In the genomic region with DNA sequence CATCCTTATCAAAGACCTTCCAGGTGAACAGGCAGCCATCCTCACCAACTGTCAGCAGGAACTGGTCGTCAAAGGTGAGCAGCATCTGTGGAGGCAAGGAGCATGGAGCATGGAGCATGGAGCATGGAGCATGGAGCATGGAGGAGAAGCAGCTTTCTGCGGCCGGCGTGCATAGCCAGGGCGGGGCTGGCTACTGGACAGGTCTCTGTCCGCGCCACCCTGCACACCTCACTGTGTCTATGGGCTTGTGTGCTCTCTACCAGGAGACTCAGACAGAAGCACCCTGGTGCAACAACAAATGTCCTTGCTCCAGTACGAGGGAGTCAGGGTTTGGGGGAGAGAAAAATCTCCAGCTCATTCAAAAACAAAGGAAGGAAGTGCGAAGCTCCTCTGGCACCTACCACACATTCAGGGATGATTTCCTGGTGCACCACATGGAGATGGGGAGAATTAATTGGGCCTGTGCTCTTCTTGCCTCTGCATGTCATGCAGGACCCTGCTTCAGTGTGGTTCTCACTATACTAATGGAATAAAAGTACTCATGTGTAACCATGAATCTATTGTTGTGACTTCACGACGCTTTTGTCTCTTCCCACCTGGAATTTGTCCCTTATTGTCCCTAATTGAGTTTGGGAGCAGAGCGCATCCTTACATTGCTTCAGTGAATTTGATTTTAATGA, we compare ENCODE assay signal across 17 mouse cellular contexts. TPM values are rescaled to one million over a fixed set of nuclear protein-coding genes. Genes with fewer than 3 reads are reported as not detected.
A peak's percentile ranks its signal among the peaks of the same experiment; 100 is the strongest.
DNase-seq lines count a peak whose midpoint lies in the region; ATAC-seq and TF ChIP-seq lines count a peak whose summit lies in the region.
"Had no signal": no experiment of that assay in that cellular context is flagged by ENCODE, and none has a peak within 500 bp of the region (broad histone marks: within the 10 kb centered on the region; RNA-seq: fewer than 3 reads in every experiment).

No protein-coding gene starts in this region.

- H3K9me3 ChIP-seq in megakaryocyte, embryonic 14.5 days = peaks cover 13% of the 10 kb centered on the region
- no peaks in the 10 kb centered on the region for H3K9me3 ChIP-seq in hindbrain, embryonic 11.5 days (ENCODE audit: control insufficient read depth, low read length)
- no peaks in the 10 kb centered on the region for H3K9me3 ChIP-seq in limb, embryonic 14.5 days (ENCODE audit: control insufficient read depth, low read length)
- peaks cover 7% of the 10 kb centered on the region; the same call in 1 of the 2 replicates for H3K9me3 ChIP-seq in neural tube, embryonic 13.5 days

- no peak for TF ChIP-seq POLR2A in limb, embryonic 14.5 days (IDR thresholded peaks at IDR 0.05; ENCODE audit: borderline replicate concordance, extremely low read depth, insufficient read depth, insufficient read length)

- WGBS in hindbrain, embryonic 11.5 days = 69% methylated on average over 12 of the region's 12 CpGs
- 71% methylated on average over 12 of the region's 12 CpGs for WGBS in limb, embryonic 14.5 days
- 68% methylated on average over 12 of the region's 12 CpGs for WGBS in neural tube, embryonic 13.5 days

- H3K4me3 ChIP-seq in megakaryocyte, embryonic 14.5 days (replicated peaks) = peak overlapping the region; percentile 59
- H3K4me3 ChIP-seq in hindbrain, embryonic 11.5 days (ENCODE audit: low read depth, low read length) = no peak overlapping the region
- no peak overlapping the region for H3K4me3 ChIP-seq in limb, embryonic 14.5 days (replicated peaks; ENCODE audit: low read length)
- H3K4me3 ChIP-seq in neural tube, embryonic 13.5 days = no peak overlapping the region
- H3K4me3 ChIP-seq: gastrocnemius, adult 2 months had no signal

- peaks cover 40% of the 10 kb centered on the region for H3K27me3 ChIP-seq in megakaryocyte, embryonic 14.5 days (replicated peaks)
- H3K27me3 ChIP-seq in hindbrain, embryonic 11.5 days (ENCODE audit: control insufficient read depth, insufficient read depth, low read length) = no peaks in the 10 kb centered on the region
- no peaks in the 10 kb centered on the region for H3K27me3 ChIP-seq in limb, embryonic 14.5 days (ENCODE audit: control insufficient read depth, insufficient read depth, low read length)
- H3K27me3 ChIP-seq in neural tube, embryonic 13.5 days = no peaks in the 10 kb centered on the region

- H3K9ac ChIP-seq in hindbrain, embryonic 11.5 days (ENCODE audit: low read depth, low read length) = peak overlapping the region; percentile 19; the same call in 1 of the 2 replicates
- H3K9ac ChIP-seq in limb, embryonic 14.5 days (ENCODE audit: low read depth, low read length, severe bottlenecking) = 0 out of 2 replicates have a peak overlapping the region, but pooled peaks have one; percentile 16
- H3K9ac ChIP-seq in neural tube, embryonic 13.5 days = no peak overlapping the region
- H3K9ac ChIP-seq: liver, embryonic 14.5 days had no signal

- ATAC-seq in megakaryocyte, adult 5-6 weeks (ENCODE audit: poor library complexity, severe bottlenecking) = no peak
- no peak for ATAC-seq in hindbrain, embryonic 11.5 days (ENCODE audit: low FRiP score)
- ATAC-seq in limb, embryonic 14.5 days (ENCODE audit: low FRiP score, low read depth) = no peak
- no peak for ATAC-seq in neural tube, embryonic 13.5 days (ENCODE audit: low read depth)
- no peak for ATAC-seq in cerebellum, adult (ENCODE audit: insufficient number of reproducible peaks, low FRiP score, low TSS enrichment)
- ATAC-seq: activated CD4-positive, CD25-positive, alpha-beta regulatory T cell, adult 4 months; CD4-positive, CD25-positive, alpha-beta regulatory T cell, adult 4 months had no signal

- no peaks in the 10 kb centered on the region for H3K4me1 ChIP-seq in megakaryocyte, embryonic 14.5 days
- no peaks in the 10 kb centered on the region for H3K4me1 ChIP-seq in hindbrain, embryonic 11.5 days (replicated peaks; ENCODE audit: control insufficient read depth, insufficient read depth, low read length)
- H3K4me1 ChIP-seq in limb, embryonic 14.5 days (ENCODE audit: control insufficient read depth, insufficient read depth, low read length) = peaks cover 6% of the 10 kb centered on the region; the same call in 1 of the 2 replicates
- H3K4me1 ChIP-seq in neural tube, embryonic 13.5 days (replicated peaks) = peaks cover 9% of the 10 kb centered on the region; the same call in 1 of the 2 replicates

- no peak for DNase-seq in hindbrain, embryonic 11.5 days (ENCODE audit: low spot score)
- no peak for DNase-seq in limb, embryonic 14.5 days (ENCODE audit: low spot score)
- DNase-seq in embryo, embryonic 11 days = no peak
- DNase-seq in heart, adult 11 months = no peak
- DNase-seq: adrenal gland, postnatal 36 days; cerebellum, postnatal 10 days; gastrocnemius, adult 2 months; left cerebral cortex, postnatal 4 days; lung, postnatal 10 days; thymus, postnatal 36 days had no signal

- H3K4me2 ChIP-seq in hindbrain, embryonic 11.5 days (replicated peaks; ENCODE audit: low read depth, low read length) = no peak overlapping the region
- H3K4me2 ChIP-seq in limb, embryonic 14.5 days (replicated peaks; ENCODE audit: low read depth, low read length, severe bottlenecking) = no peak overlapping the region
- H3K4me2 ChIP-seq in neural tube, embryonic 13.5 days = peak overlapping the region; percentile 25

- H3K27ac ChIP-seq in hindbrain, embryonic 11.5 days (ENCODE audit: low read depth, low read length) = no peak overlapping the region
- no peak overlapping the region for H3K27ac ChIP-seq in limb, embryonic 14.5 days (replicated peaks; ENCODE audit: low read depth, low read length)
- peak overlapping the region; percentile 66 for H3K27ac ChIP-seq in neural tube, embryonic 13.5 days (replicated peaks)
- H3K27ac ChIP-seq: gastrocnemius, adult 2 months; liver, embryonic 14.5 days had no signal

- no peaks in the 10 kb centered on the region for H3K36me3 ChIP-seq in megakaryocyte, embryonic 14.5 days (replicated peaks; ENCODE audit: low read length)
- no peaks in the 10 kb centered on the region for H3K36me3 ChIP-seq in hindbrain, embryonic 11.5 days (ENCODE audit: control insufficient read depth, insufficient read depth, low read length)
- no peaks in the 10 kb centered on the region for H3K36me3 ChIP-seq in limb, embryonic 14.5 days (ENCODE audit: control insufficient read depth, insufficient read depth, low read length)
- H3K36me3 ChIP-seq in neural tube, embryonic 13.5 days = no peaks in the 10 kb centered on the region

RNA-seq across cellular contexts. Expression of a gene that starts 31.4 kb away (rescaled TPM):
- not detected in 2 replicates for polyA plus RNA-seq in megakaryocyte, embryonic 14.5 days (2012; ENCODE audit: insufficient read depth, low replicate concordance)
- total RNA-seq in megakaryocyte, adult 5-6 weeks (2015) = not detected in 2 replicates
- 0.16 and 0.18 TPM in 2 replicates for total RNA-seq in megakaryocyte, adult 5-6 weeks (2017)
- polyA plus RNA-seq in hindbrain, embryonic 11.5 days (2014; fragmentation: Nextera tagmentation; extraction: Ambion mirVana) = 1.5 and 2.0 TPM in 2 replicates
- 0.08 and 0.18 TPM in 2 replicates for polyA plus RNA-seq in limb, embryonic 14.5 days (2012; rRNA removed)
- 0.25 and 0.65 TPM in 2 replicates for polyA plus RNA-seq in limb, embryonic 14.5 days (2014; fragmentation: Nextera tagmentation; extraction: Ambion mirVana)
- 0.96 and 1.8 TPM in 2 replicates for polyA plus RNA-seq in neural tube, embryonic 13.5 days (2015; fragmentation: Nextera tagmentation; extraction: Ambion mirVana)
- total RNA-seq: adrenal gland, postnatal 36 days; gastrocnemius, adult 2 months had no signal
- polyA plus RNA-seq: activated CD4-positive, CD25-positive, alpha-beta regulatory T cell, adult 4 months; CD4-positive, CD25-positive, alpha-beta regulatory T cell, adult 4 months had no signal

RNA-seq across cellular contexts. Expression of a gene that starts 31.4 kb away (rescaled TPM):
- polyA plus RNA-seq in megakaryocyte, embryonic 14.5 days (2012; ENCODE audit: insufficient read depth, low replicate concordance) = 1.1 and 21.0 TPM in 2 replicates
- total RNA-seq in megakaryocyte, adult 5-6 weeks (2015) = 54.9 and 61.9 TPM in 2 replicates
- 46.8 and 63.7 TPM in 2 replicates for total RNA-seq in megakaryocyte, adult 5-6 weeks (2017)
- 192 and 193 TPM in 2 replicates for polyA plus RNA-seq in hindbrain, embryonic 11.5 days (2014; fragmentation: Nextera tagmentation; extraction: Ambion mirVana)
- 62.1 and 100 TPM in 2 replicates for polyA plus RNA-seq in limb, embryonic 14.5 days (2012; rRNA removed)
- polyA plus RNA-seq in limb, embryonic 14.5 days (2014; fragmentation: Nextera tagmentation; extraction: Ambion mirVana) = 139 and 148 TPM in 2 replicates
- polyA plus RNA-seq in neural tube, embryonic 13.5 days (2015; fragmentation: Nextera tagmentation; extraction: Ambion mirVana) = 108 and 129 TPM in 2 replicates

RNA-seq across cellular contexts. Expression of a gene that starts 45.3 kb away (rescaled TPM):
- polyA plus RNA-seq in megakaryocyte, embryonic 14.5 days (2012; ENCODE audit: insufficient read depth, low replicate concordance) = 0.22 TPM in 1 of 2 replicates, not detected in the other
- total RNA-seq in megakaryocyte, adult 5-6 weeks (2015) = 0.18 TPM in 1 of 2 replicates, not detected in the other
- not detected in 2 replicates for total RNA-seq in megakaryocyte, adult 5-6 weeks (2017)
- polyA plus RNA-seq in hindbrain, embryonic 11.5 days (2014; fragmentation: Nextera tagmentation; extraction: Ambion mirVana) = 0.40 and 0.46 TPM in 2 replicates
- 5.2 and 6.0 TPM in 2 replicates for polyA plus RNA-seq in limb, embryonic 14.5 days (2012; rRNA removed)
- 7.6 and 11.1 TPM in 2 replicates for polyA plus RNA-seq in limb, embryonic 14.5 days (2014; fragmentation: Nextera tagmentation; extraction: Ambion mirVana)
- polyA plus RNA-seq in neural tube, embryonic 13.5 days (2015; fragmentation: Nextera tagmentation; extraction: Ambion mirVana) = not detected in 2 replicates
- total RNA-seq: adrenal gland, postnatal 36 days; gastrocnemius, adult 2 months had no signal
- polyA plus RNA-seq: activated CD4-positive, CD25-positive, alpha-beta regulatory T cell, adult 4 months; CD4-positive, CD25-positive, alpha-beta regulatory T cell, adult 4 months had no signal
